Mouse (Mus musculus) C2C12 (cell line): Measurements from ENCODE around the gene Hcfc1.

Experiments used
- CEBPB ChIP-seq: IDR thresholded peaks from one replicate; pipeline ENCODE4 v1.6.1; 2011; ENCODE audit warnings: low read depth, mild to moderate bottlenecking, control low read depth, moderate library complexity
- CTCF ChIP-seq: IDR thresholded peaks from one replicate; pipeline ENCODE4 v1.5.1; 2011; ENCODE audit not compliant: control insufficient read depth, insufficient read depth, insufficient read length
- FOSL1 ChIP-seq: IDR thresholded peaks from one replicate; pipeline ENCODE4 v1.8.0; 2011; ENCODE audit warnings: mild to moderate bottlenecking, low read length; ENCODE audit not compliant: poor library complexity, insufficient read depth, severe bottlenecking
- MAX ChIP-seq: IDR thresholded peaks from one replicate; pipeline ENCODE4 v1.6.1; 2011; ENCODE audit warnings: mild to moderate bottlenecking, control low read depth
- MYOD1 ChIP-seq: IDR thresholded peaks from one replicate; pipeline ENCODE4 v1.6.1; 2011; ENCODE audit warnings: low read depth; ENCODE audit not compliant: control insufficient read depth, insufficient read length
- MYOG ChIP-seq: IDR thresholded peaks from one replicate; pipeline ENCODE4 v1.6.1; 2011; ENCODE audit not compliant: control insufficient read depth, insufficient read length; ENCODE audit errors: extremely low read depth
- USF1 ChIP-seq: IDR thresholded peaks from one replicate; pipeline ENCODE4 v1.6.1; 2011; ENCODE audit warnings: low read depth, mild to moderate bottlenecking, control low read depth, moderate library complexity

DNA sequence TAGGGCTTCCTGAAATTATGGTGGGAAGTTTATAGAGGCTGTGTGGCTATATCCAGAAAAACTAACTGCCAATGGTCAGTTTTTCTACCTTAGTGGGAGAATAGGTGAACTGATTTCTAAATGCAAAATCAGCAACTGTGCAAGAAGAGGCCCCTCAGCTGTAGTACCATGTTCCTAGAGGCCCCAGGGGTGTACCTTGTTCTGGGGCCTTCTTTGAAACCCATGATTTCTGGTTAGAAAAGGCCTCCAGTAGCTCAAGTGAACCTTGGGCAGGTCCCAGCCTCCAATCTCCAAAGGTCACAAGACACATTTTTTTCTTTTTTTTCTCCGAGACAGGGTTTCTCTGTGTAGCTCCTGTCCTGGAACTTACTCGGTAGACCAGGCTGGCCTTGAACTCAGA, 23.9 kb downstream of the Hcfc1 start:
- TF ChIP-seq CTCF (no peak), CEBPB (no peak), MYOD1 (no peak), FOSL1 (no peak), MAX (no peak), MYOG (no peak), USF1 (no peak)
